Mouse (Mus musculus) CD4-positive, CD25-positive, alpha-beta regulatory T cell, adult 4 months (primary cell): ENCODE data around the gene Crb1. TPM values are rescaled to one million over a fixed set of nuclear protein-coding genes. Genes with fewer than 3 reads are reported as not detected.
"Not testable (repeated sequence)": the region's sequence is repeated elsewhere in the genome, so short reads cannot be mapped to it uniquely, and the experiment has no call there.

Source experiments
- ATAC-seq: one replicate; pipeline ENCODE4 v1.8.0; 2017
- polyA plus RNA-seq, 2 experiments: library from polyadenylated mRNA; unstranded; fragments of 100-300 nt; shearing (Covaris generic); gene quantifications; one replicate each; pipeline ENCODE4 v1.2.1; 2017

Crb1 gene
- polyA plus RNA-seq, 2 experiments from 2014 or later = not detected

DNA sequence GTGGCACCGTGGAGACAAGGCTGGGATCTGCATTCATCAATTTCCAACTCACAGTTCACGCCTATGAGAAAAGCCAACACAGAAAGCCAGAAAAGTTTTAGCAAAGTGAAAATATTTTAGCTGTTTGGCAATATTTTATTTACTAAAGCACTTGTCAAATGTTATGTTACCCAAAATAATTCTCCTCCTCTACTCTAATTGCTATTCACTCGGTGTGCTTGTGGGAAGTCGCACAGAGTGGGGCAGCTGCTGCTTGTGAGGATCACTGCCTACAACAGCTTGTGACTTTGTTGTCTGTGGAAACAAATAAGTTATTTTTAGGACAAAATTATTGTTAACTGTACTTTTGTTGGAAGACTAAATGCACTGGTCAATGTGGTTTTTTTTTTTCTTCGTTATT is 48.6 kb downstream of the Crb1 start:
- no peak for ATAC-seq

DNA sequence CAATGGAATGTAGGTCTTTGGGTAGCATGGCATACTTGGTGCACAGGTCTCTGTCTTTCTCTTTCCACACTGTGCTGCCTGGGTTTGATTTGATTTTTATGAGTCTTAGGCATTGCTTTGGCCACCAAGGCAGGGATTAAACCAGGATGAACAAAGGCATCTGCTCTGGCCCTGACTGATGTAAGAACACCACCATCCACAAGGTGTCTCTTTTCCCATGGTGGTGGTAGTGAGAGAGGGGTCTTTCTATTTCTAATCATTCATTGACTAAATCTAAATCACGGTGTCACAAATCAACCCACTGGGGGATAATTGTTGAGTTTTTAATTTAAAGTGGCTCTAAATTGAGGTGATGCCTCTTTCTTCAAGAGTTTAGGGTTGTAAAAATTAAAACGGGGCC is 51.5 kb downstream of the Crb1 start:
- no peak for ATAC-seq

DNA sequence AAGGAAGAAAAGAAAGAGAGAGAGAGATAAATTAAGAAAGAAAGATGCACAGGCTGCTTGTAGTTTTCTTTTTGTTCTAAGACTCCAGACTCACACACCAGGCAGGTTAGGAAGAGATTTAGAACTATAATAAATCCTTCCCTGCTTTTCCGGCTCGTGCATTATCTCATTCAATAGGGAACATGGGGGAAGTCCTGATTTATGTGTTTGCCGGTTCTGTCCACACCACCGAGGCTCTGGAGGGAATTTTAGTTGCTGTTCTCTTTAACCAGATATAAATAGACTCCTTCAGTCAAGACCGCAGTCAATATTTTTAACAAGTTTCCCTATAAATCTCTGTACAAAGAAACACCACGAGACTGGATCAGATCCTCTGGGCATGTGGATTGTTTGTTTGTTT is 57.1 kb downstream of the Crb1 start:
- ATAC-seq = no peak

DNA sequence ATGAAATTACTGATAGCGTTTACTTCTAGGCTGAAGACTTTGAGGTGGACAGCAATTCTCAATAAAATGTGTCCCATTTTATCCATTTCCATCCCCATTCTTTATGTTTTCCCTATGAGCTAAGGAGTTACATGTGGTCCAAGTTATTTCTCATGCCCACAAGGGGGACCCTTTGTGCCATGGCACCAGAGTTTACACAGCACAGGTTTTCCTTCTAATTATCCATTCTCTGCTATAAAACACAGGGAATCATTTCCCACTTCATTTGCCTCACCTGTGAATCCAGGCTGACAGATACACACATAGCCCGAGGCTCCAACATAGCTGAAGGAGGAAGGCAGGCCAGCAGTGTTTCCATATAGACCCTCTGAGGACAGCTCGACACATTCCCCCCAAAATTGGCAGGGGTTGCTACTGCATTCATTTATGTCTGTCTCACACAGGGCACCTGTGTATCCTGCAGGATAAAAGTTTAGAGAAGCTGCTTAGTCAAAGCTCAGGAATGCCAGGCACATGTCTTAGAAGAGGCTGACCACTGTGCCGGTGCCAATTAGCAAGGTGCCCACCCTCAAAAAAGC is 62.5 kb downstream of the Crb1 start:
- ATAC-seq = no peak

DNA sequence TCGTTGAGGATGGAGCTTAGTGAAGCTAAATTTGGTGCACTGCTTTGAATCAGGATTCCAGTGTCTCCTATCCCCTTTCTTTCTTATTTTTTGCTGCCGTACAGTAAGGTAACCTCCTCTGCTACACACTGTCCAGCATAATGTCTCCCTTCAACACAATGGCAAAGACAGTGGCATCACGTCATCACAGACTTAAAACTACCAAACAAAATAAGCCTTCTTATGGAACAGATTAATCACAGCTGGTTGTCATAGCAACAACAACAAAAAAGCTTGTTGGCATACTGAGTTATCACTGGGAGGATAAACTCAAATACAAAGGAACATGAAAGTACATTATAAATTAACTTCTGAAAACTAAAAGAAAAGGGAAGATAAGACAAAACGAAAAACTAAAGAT is 68.0 kb downstream of the Crb1 start:
- ATAC-seq = no peak

DNA sequence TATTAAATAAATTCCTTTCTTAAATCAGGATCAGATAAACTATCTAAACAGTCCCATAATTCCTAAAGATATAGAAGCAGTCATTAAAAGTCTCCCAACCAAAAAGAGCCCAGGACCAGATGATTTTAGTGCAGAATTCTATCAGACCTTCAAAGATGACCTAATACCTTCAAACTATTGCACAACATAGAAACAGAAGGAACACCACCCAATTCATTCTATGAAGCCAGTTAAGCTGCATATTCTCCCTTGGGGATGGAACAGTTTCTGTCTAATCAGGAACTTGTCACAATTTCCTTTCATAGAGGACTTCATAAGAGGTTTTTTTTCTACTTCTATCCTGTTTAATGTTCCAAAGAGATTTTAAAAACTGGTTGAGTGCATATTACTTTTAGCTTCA is 74.4 kb downstream of the Crb1 start:
- ATAC-seq = not testable (repeated sequence)

DNA sequence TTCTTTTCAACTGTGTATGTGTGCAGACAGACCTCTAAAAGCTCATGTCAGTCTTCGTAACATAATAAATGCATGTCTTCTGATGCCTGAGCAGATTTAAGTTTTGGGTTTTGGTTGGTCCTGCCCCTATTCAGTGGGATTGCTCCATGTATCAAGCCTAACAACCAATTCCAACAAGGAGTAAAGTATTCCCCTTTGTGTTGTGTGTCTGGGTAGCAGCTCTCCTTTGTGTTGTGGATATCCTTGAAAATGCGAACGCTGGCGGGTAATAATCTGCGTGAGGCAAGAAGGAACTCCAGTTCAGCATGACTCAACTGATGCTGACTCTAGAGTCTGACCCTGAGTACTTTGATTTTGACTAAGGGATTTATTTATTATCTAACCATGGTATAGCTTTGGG is 75.1 kb downstream of the Crb1 start:
- no peak for ATAC-seq

DNA sequence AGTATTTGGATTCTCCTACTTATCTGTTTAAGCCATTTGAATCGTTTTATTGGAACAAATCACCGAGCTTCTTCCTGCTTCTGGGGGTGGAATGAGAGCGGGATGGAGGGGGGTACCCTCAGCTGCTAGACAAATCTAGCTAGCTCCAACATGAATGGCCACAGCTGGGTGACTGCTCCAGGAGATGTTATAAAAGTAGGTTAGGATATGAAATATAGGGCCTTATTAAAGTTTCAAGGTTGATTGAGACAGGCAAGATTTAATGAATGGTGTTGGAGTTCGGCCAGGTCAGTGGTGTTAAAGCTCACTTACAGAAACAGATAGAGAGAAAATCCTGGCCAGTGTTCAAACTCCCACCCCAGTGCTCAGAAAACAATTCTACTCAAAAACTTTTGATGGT is 84.9 kb downstream of the Crb1 start:
- ATAC-seq = no peak

DNA sequence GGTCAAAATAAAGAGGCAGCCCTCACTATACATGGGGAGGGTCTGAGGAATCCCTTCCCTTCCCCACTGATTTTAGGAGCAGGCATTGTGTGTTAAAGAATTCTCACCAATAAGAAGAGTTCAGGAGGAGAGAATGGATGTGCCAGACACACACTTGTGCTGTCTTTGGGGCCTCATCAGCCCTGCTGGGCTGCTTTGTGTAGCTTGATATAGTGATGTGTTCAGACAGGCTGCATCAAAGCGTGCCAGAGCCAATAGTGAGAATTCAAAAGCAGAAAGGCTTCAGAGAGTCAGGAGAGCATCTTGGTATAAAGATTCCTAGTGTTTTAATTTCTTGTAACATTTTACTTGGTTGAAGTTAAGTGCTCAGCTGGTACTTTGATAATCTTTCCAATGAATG is 85.3 kb downstream of the Crb1 start:
- no peak for ATAC-seq

DNA sequence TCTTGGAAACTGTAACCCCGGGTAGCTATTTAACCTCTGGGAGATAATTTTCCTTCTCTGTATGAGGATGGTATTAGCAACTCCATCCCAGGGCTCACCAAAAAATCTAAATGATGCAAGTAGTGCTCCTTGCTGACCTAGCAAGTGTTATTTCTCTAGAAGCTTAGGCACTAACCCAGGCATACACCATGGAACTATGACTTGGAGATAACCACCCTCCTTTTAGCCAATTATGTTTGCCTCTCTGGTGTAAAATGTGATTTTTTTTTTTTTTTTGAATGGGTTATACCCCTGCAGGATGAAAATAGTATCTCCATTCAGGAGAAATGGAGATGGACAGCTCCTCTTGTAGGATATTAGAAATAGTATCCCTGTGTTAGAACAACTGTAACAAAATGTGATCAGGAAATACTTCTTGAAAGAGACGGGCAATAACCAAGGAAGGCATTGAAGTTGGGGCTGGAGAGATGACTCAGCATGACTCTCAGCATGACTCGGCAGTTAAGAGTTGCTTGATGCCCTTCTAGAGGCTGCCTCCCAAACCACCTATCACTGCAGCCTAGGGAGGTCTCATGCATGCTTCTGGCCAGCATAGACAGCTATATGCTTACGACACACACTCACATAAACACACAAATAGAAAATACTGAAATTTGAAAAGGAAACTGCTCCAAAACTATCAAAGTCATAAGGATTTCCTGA is 100.1 kb downstream of the Crb1 start:
- no peak for ATAC-seq

DNA sequence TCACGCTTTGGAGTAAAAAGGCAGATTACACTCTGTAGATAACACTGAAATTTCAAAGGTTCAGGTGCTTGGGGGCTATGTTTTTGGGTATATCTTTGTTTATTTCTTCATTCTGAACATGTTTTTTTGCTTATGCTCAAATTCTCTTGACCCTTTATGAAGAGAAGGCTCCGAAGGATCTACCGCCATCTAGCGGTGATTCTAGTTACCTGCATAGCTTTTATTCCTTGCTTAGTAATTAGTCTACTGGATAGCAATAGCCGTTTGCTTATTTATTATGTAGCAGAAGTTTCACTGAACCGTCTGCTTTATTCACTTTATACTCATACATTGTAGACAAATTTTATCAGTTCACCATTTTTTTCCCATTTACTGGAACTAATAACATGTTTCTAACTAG is 109.1 kb downstream of the Crb1 start:
- ATAC-seq = peak; percentile 74

DNA sequence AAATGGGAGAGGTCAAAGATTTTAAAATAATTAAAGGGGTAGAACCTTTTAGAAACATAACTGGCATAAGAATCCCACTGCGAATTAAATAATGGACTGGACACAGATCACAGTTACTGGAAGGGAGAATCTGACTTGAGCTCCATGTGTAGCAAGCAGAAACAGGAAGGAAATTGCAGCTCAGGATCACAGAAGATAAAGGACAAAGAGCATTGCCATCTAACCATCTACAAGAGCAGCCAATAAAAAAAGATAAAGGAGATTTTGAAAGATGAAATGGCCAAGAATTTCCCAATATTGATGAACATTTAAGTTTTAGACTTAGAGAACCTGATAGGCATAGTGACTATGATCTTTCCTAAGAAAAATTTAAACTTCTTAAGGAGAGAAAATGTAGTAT is 112.7 kb downstream of the Crb1 start:
- ATAC-seq = no peak

DNA sequence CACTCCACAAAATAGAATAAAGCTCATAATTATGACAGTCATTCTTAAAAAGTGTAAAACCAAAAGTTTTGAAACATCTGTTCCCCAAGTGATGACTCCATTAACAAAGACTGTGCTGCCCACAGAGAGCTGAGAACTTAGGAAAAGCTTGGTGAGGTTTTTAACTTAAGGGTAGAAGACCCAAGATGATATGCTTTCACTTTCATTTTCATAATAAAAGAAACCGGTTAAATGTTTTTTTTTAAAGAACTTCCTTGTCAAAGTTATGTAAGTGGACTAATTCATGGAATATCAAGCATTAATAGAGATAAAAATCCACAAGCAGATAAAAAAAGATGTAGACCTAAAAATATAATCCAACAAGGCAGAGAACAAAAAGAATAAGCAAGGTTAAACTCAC is 113.7 kb downstream of the Crb1 start:
- peak; percentile 72 for ATAC-seq

DNA sequence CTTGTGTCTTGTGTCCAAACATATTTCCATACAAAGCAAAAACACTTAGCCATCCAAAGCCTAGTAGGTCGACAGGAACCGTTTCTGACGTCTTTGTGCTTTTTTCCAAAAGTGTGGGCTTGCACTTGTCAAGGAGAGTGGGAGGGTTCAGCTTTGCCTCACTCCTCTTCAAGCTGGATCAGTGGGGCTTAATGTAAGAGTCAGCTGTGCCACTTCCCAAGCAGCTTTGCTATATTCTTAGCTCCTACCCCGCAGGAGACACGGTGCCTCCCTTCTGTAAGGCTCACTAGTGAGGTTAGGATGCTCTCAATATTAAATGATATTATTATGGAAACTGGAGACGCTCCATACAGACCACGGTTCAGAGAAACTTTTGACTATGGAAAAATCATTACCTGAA is 121.3 kb downstream of the Crb1 start:
- ATAC-seq = no peak

DNA sequence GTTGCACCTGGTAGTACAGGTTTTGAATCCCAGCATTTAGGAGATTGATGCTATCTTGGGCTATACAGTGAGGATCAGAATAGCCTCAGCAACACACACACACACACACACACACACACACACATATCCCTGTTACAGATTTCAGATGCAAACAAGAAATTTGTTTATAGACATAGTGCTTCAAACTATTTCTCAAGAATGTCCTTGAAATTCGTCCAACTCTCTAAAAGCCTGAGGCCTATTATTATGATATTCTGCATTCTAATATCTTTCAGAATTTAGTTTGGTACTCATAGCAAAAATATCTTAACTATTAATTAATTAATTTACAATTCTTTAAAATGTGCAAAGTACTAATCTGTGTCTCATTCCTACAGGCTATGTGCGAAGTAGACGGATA is 124.9 kb downstream of the Crb1 start:
- no peak for ATAC-seq

DNA sequence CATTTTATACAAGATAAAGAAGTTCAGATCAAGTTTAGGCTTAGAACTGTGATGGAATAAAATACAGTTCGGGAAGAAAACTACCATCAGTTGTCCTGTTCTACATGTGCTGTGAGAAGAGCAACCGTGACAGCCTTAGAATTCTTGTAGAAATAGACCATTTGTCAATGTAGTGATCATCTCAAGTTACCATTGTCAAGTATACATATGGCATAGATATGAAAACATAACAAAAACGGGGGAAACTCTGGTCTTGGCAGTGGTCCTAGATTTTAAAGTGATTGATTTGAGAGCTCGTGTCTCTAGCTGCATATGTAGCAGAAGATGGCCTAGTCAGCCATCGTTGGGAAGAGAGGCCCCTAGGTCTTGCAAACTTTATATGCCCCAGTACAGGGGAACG is 127.7 kb downstream of the Crb1 start:
- ATAC-seq = no peak

DNA sequence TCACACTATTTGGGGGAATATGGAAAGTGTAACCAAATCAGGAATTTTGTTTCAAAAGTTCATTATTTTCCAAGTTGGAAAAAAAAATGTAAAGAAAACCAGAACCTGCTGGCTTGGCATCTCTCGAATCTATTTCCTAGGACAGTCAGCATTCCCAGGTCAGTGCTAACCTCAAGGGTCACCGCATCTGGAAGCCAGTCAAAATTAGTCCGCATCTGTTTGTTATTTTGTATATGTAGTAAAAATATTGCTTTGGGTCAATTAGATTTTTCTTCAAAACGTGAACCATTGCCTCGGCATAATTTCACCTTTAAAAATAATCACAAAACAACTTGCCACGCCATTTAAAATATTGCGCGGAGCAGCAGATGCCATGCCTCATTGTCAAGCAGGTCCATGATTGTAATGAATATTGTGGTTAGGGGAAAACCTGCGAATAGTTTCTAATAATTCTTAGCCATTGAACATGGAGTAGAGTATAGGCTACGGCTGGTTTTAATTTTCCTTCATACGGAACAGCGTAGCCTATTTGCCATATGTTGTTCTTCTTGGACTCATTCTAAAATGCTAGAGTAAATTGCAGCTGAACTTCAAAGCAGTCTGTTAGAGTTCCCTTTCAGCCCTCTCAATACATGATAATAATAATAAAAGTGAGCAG is 130.0 kb downstream of the Crb1 start:
- ATAC-seq = no peak

DNA sequence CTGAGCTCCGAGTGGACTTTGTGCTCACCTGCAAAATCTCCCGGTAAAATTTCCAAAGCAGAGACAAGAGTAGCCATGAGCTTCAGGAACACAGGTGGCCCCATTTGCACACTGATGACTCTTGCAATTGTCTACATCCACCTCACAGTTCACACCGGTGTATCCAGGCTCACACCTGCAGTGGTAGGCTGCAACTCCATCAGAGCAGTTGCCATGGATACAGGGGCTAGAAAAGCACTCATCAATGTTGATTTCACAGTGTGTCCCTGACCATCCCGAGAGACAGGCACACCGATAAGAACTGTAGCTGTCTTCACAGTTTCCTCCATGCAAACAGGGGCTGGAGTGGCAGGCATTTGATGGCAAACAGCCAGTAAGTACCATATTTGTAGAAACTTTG is 140.1 kb downstream of the Crb1 start:
- ATAC-seq = no peak

DNA sequence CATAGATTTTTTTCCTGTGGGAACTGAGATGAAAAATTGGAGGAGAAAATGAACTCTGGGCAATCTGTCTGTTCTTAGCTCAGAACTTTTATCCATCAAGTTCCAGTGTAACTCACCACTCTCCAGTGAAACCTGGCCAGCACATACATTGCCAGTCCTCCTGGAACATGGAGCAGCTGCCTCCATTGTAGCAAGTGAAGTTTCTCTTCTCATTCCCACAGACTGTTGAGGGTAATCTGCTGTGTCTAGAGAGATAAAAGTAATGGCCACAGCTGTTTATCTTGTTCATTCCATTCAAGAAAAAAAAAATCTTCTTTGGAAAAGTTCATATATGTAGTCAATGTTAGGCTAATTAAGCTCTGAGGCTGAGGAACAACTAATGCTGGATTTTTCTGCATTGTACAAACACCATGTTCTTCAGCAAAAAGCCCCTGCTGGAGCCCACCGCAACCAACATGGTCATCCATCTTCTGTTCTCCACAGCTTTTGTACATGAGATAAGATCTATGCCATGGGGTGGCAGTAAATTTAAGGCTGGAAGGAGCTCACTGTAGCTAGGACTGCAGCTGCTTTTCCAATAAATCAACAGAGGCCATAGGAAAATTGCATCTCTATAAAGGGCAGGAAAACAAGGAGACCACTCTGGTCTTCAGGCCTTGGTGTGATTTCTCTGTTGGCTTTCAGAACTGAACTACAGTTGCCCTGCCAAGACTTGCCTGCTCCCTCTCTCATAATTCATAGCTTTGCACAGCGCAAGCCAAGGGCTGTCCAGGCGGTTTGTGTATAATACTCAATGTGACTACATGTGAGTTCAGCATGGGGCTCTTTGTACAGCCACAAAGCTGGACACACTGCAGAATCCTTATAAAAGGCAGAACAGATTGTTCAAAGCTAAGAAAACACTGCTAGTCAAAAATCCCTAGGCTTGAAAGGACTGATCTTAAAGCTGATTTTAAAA is 142.0 kb downstream of the Crb1 start:
- no peak for ATAC-seq

DNA sequence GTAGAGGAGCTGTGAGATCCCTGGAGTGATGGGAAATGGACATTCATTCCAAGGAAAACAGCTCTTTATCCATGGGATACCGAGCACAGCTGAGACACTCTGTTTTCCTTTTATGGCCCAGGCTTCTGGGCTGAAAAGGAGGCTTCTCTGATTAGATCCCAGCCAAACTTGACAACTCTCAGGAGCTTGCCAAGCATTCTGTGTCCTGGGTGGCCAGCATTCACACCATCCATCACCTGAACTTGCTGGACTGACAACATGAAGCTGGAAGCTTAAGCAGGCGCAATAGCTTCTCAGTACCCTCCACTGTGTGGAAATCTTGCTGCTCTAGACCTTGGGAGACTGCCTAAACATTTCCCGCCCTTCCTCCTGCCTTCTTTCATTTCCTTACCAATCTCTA is 144.3 kb downstream of the Crb1 start:
- no peak for ATAC-seq

DNA sequence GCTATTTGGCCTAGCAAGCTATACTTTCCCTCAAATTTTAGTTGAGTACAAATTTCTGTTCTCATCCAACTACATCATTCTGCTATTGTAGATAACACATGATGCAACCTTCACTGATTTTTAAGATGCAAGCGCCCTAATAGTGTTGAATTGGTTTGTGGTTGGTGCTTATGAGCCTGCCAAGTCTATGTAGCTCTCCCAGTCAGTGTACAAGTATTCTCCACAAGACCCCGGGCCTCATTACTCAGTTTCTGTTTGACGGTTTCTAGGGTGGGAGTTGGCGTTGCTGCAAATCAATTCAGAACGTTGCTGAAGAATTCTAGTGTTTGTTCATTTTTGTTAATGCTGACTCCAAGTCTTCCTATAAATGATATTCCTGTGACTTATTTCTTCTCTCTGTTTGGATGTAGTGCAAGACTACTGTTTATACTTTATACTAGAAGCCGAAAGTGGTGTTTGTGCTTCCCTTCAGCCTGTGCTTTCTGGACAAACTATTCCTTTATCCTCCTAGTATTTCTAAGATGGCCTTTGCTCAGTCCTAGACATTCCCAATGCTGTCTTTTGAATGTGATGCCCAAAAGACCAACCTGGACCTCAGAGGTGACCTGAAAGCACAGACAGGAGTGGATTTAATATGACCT is 152.5 kb downstream of the Crb1 start:
- ATAC-seq = no peak

DNA sequence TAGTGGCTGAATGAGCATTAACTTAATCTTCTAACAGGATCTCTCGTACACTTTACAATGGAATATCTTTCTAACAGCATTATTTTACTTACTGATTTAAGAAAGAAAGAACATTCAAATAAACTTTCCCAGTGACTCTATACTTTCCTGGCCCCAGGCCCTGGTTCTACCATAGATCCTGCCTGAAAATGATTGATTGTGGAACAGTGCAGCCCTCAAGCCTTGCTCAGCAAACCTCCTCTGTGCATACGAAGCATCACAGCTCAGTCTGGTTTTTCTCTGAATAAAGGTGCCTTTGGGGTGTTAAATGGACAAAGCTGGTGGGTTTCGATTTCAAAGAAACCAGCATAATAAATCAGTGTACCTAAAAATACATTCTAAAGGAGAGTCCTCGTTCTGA is 153.1 kb downstream of the Crb1 start:
- ATAC-seq = no peak

DNA sequence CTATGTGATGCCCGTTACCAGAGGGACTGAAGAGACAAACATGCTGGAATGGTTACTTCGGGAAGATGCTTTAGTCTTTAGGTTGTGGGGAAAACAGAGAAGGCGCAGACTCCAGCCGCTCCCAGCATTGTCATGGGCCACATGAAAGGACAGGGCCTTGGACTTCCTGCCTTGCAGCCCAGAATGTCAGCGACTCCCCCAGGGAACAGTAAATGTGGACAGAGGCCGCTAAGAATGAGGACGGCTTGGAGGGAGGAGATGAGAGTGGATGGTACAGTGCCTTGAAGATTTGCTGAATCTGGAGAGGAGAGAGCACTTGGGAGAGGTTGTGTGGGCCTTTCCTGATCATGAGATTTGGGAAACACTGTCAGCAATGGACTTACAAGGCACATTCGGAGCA is 161.6 kb downstream of the Crb1 start:
- no peak for ATAC-seq
